Mouse (Mus musculus) heart, adult 2 months (tissue): ENCODE data around the gene Art3.

Experiments used
- EP300 ChIP-seq: fragments of 200-500 bp; IDR thresholded peaks from 2 replicates; pipeline ENCODE4 v1.6.1; 2011; ENCODE audit warnings: low read depth, low read length, control low read depth; ENCODE audit not compliant: insufficient read depth
- POLR2A ChIP-seq: fragments of 200-500 bp; IDR thresholded peaks from 2 replicates; pipeline ENCODE4 v1.6.1; 2011; ENCODE audit warnings: mild to moderate bottlenecking, low read depth, low read length, control low read depth; ENCODE audit not compliant: insufficient read depth

DNA sequence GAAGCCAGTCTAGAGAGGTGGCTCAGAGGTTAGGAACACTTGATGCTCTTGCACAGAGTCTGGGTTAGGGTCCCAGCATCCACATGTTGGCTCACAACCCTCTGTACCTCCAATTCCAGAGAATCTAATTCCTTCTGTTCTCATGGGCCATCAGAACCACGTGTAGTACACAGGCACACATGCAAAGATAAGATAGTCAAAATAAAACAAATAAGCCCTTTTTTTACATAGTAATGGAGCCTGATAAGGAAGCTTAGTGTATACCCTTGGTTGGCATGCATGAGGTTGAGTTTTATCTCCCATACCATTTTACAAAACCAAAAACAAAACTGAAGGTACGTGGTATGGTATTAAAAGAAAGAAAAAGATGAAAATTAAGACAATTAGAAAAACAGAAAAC lies 125.8 kb downstream of the Art3 start:
- no peak for TF ChIP-seq POLR2A
- no peak for TF ChIP-seq EP300
